Mouse (Mus musculus) spleen, postnatal 4 days (tissue): ENCODE measurements around the gene Cobl.

ENCODE experiments used
- DNase-seq, 2 experiments: peaks; one replicate each; pipeline ENCODE4 v3.0.0; 2022; ENCODE audit warnings: low spot score in 2 of 2

Gene Cobl

DNA sequence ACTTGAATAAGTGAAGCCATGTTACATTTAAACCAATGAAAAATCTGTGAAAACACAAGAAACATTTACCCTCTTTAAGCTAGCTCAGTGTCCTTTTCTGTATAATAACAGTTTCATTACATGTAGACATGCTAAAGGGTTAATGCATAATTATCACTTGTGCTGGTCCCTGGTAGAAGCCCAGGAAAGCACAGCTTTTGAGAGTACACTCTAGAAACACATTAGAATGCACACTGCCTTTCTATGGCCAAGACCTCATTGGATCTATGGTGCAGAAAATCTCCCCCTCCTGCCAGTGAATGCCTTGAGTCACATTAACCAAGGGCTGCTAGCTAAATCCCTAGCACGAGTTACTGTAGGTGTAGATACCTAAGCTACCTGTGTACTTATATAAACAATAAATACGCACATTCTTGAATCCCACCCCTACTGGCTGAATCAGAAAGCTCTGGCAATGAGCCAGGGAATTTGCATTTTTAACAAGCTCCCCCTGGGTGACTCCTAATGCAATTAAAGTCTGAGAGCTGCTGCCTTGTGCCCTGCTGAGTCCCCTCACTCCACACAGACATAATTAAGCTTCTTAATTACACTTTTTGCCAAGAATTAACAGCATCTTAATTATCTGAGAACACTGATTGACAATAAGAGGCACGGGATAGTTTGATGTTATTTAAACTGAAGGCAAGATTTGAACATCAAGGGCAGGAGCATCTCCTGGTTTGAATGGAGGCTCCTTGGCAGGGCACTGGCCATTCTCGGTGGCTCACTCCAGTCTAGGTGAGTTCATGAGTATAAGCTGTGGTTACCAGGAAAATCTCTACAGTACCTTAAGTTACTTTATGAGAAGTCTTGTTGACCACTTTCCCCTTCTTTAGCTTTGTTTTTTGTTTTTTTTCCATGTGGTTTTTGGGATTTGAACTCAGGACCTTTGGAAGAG, 244.9 kb downstream of the Cobl start:
- DNase-seq: no peak

DNA sequence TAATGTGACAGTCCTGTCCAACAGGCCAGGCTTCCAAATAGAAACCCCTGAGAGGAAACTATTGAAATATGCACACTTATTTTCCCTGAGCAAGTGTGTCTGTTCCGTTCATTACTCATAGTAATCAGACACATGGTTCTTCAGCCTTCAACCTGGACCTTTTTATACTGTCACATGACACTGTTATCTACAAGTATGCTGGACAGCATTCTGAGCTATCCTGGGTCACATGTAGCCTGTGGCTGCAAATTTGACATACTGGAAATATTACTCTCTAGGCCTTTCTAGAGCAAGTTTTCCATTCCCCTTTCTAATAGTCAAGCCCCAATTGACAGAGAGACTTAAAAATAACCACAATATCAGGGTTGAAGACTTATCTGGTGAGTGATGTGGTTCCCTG, 247.9 kb downstream of the Cobl start:
- DNase-seq: no peak

DNA sequence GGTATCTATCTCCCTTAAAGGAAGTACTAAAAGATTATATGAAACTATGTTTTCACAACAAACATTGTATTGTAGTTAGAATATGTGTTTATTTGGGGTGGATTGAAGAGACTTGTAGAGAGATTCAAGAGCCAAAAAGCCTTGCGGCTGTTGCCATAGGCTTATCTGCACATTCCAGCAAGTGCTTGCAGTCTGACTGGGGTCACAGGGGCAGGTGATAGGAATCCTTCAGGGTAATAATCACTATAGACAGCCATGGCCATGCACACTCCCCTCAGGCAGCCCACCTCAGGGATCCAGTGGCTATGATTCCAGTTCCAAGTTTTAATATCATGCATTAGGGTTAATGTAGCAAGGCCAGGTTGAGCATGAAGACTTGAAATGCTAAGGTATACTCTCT, 249.2 kb downstream of the Cobl start:
- no peak for DNase-seq

DNA sequence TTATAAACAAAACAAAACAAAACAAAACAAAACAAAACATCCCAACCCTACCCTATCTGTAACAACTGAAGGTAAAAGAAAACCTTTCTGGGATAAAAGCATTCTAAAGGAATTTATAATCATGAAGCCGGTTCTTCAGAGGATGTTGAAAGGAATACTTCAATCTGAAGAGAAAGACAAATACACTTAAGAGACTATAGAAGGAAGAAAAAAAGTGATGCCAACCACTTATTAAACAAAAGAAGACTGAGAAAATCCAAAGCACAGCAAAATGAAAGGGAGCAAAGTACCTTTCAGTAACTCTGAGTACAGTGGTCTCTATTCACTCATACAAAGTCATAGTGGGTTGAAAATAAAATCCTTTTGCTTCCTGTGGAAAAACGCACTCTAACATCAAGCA, 256.2 kb downstream of the Cobl start:
- no peak for DNase-seq

DNA sequence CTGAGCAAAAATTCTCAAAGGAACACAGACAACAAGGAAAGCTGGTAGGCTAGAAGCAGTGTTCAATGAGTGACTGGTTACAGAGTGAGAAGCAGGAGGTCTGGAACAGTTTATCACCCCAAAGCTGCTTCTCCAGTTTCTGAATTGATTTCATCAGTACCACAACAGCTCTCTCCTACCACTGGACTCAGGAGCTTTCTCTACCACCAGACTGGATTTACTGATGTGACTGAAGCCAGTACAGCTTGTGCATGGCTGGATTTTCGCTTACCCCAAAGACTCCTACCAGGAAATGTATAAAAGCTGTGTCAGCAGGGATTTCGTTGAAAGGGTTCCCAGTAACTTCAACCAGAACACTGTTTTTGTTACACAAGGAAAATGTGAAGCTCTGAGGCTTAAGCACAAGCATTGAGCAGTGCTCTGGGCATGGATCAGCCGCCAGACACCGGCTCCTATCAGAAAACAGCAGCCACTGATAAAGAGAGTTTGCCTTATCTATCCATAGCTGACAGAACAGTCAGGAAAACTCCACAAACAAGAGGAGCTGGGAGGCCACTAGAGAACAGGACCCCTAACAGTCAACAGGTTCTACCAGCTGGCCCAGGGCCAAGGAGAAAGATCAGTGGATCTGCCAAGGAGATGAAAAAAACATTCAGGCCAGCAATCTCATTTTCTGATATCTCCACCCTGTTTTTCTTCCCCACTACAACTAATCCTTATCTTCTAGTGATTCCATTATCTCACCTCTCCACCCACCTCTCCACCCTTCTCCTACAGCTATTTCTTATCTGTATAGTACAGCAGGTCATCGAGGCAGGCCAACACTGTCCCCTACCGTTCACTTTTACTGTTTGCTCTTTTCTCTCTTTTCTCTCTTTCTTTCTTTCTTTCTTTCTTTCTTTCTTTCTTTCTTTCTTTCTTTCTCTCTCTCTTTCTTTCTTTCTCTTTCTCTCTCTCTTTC, 259.3 kb downstream of the Cobl start:
- no peak for DNase-seq

DNA sequence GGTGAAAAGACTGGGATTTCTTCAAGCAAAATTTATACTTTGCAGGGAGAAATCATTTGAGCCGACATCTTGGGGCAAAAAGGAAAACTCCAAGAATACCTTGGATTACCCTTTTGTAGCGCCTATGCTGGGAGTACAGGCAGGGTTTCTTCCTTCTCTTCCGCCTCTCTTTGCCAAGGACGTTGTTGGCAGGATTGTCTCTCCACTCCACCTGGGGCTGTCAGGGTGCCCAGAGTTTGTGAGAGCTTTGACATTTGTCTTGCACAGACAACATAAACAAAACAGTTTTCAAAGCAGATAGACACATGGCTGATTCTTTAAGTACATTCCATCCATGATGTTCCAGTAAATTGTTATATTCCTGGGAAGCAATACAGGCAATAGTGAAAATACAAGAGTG, 265.3 kb downstream of the Cobl start:
- DNase-seq: no peak

DNA sequence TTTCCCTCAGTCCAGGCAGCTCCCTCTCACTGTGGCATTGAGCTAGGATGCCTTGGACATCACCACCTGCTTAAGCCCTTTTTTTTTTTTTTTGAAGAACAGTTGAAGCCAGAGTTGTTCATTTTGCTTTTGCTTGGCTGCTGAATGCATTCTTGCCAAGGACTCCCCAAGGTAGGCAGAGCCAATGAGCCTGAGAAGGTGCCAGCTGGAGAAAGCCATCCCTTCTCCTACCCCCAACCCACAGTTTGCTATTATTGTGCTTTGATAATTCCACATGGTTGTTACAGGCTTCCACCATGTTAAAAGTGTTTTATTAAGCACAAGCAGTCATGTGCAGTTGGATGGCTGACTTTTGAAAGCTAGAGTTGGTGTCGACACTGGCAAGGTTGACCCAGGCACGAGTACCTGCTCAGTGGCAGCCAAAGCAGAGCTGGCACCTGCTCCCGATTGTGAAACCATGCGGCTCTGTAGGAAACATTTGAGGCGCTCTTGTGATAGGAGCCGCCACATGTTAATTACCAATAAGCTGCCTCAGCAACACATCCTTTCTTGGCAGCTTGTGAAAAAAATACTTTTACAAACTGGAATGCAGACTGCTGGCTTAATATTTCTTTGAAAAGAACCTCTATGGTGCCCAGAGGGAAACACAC, 265.9 kb downstream of the Cobl start:
- no peak for DNase-seq

DNA sequence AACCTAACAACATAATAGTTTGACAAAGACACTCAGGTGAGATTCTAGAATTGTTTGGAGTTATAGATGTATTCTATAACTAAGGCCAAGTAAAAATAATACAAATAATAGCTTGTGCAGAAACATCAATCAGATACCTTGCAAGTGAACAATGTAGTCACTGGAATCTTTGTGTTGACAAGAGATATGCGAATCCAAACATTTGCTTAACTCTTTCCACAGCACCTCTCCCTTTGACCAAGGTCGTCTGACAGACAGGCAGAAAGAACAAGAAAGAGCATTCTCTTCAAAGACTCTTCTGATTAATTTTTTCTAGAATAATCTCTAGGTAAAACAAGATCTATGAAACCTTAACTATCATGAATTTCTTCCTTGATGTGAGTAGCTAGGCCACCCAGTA, 266.7 kb downstream of the Cobl start:
- no peak for DNase-seq

DNA sequence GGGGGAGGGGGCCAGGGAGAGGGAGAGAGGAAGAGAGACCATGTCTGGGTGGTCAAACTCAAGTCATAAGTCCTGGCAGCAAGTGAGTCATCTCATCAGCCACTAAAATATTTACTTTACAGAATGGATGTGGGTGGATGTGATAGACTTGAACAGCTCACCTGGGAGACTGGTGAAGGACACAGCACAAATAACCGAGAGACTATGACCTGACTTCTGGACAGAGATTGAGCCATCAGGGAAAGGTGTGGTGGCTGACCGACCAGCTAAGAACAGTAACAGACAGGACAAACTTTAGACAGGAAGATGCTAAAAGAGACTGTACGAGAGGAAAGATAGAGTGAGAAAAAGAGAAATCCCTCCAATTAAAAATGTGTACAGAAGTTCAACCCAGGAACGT, 267.2 kb downstream of the Cobl start:
- DNase-seq: no peak

DNA sequence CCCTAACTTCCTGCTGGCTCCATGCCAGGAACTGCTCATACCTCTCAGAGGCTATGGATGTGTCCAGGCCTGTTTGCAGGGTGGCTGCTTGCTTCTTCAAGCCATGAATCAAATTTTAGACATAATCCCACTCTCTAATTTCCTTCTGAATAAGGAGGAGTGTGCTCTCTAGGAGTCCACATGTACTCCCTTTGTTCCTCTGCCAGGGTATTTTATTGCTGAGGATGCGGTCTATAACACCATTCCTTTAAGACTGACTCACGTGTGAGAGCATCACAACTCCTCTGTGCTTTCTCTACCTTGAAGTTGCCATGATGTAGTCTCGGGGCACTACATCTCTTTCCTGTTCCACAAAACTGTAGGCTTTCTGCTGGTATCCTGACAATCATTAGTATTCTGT, 269.4 kb downstream of the Cobl start:
- DNase-seq: no peak

DNA sequence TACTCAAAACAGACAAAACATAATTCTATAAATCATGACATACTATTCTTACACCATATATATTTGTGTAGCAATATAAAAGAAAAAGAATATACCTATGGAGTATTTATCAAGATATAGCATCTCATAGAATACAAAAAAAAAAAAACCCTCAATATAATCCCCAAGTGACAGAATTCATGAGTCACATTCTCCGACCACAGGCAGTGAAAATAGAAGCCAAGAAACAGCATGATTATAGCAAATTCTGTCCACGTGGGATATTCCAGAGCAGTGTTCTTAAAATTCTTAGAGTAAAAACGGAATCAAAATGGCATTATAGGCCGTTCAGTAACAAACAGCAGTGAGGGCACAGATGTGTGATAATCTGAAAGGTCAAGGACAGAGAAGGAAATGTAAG, 271.4 kb downstream of the Cobl start:
- no peak for DNase-seq

DNA sequence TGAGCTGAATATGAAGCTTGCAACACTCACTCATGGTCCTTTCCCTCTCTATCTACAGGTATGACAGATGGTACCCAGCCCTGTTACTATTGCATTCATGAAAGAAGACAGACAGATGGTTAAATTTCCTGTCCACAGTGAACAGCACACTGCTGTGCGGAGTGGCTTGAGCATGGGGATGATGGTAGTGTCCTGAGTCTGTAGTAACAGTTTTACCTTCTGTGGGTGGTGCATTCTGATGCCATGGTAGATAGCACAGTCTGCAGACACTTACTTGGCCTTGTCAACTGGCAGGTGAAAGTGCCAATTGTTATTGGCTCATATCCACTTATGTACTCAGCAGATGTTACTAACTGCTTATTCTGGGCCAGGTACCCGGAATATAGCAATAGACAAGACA, 273.4 kb downstream of the Cobl start:
- DNase-seq: no peak

DNA sequence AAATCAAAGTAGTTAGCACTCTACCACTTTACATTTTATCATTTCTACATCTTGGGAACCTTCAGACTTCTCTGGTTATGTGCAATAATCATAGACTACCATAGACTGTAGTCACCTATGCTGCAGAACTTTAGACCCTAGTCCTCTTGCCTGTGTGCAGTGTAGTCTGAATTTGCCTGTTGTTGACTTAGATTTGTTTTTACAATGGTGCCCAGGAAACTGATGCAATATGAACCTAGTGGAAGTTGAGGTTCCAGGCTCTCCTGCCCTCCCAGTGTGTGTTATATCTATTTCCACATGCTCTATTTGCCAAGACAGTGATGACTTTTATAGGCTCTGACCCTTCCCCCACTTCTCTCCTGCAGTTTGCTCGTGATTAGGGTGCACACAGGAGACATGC, 274.3 kb downstream of the Cobl start:
- no peak for DNase-seq
